Mouse (Mus musculus): ENCODE results near the gene Metrn.
A peak's percentile ranks its signal among the peaks of the same experiment; 100 is the strongest.

Gene Metrn

DNA sequence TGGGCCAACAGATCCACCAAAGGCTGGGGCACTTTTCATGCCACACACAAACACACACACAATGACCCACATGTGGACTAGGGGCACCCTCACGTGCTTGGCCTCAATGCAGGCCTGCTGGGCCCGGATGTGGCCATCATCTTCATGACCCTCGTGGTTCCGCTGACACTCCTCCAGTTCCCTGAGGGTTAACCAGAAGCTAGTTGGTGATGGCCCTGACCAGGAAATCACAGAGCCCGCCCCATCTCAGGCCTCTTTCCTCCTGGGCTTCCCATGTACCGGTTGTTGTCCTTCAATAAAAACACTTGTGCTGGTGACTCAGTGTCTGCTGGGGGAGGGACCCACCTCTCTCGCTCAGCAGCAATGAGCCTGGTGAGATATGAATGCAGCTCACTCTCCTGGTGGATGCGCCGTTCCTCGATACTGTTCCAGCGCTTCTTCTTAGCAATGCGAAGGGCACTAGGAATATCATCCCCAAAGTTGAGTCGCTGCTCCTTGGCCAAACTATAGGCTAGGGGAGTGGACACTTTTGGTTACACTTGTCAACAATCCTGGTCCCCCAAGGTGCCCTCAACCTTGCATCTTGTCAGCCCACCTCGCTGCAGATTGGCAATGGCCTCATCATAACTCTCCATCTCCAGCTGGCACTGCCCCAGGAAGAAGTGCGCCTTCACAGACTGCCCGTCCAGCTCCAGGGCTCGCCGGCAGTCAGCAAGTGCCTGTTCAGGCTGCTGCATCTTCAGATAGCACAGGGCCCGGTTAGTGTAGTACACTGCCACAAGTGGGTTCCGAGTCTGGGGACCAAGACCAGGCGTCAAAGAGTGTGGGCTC, 34.7 kb upstream of the Metrn start:
- DNase-seq (ENCODE audit: low spot score in 2 of 2): no peak

DNA sequence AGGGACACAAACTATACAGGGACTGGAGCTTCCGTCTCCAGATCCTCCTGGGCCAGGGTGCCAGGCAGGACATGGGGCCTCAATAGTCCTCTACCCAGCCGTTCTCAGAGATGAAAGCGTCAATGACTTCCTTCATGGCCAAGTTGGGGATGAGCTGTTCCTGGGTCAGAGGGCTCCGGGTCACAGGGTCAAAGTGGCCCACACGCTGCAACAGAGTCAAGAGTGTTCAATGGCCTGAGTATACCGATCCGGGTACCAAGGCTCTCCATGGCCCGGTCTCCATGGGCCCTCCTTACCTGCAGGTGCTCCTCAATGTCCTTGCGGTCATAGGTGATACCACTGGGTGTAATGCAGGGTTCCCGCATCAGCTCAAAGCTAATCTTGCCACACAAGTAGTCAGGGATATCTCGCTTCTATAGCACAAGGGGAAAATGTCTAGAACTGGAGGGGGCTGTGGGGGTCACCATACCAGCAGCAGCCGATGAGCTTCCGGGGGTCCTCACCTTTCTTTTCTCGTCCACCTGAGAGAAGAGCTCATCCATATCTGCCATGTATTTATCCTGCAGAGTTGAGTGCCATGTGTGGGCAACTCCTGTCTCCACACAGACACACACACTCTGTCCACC, 34.0 kb upstream of the Metrn start:
- DNase-seq (ENCODE audit: low spot score in 2 of 2): no peak

DNA sequence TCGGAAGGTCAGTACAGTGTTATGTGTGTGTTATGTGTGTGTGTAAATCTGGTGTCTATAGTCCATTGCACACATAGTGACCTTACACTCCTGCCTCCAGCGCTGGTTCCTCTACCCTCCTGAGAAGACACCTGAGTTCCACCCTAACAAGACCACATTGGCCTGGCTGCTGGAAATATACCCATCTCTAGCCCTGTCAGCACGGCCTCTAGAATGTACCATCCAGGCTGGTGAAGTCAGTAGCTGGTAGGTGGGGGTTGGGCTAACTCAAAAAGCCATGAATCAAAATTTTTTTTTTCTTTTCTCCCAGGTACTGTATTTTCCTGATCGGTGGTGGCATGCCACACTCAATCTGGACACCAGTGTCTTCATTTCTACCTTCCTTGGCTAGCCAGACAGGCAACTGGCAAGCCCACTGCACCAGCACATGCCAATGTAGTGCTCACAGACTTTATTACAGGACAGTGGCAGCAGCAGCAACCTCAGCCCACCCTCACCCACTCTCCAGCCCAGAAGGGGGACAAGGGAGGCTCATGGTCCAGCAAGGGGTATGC, 33.3 kb upstream of the Metrn start:
- DNase-seq (ENCODE audit: low spot score in 2 of 2): no peak

DNA sequence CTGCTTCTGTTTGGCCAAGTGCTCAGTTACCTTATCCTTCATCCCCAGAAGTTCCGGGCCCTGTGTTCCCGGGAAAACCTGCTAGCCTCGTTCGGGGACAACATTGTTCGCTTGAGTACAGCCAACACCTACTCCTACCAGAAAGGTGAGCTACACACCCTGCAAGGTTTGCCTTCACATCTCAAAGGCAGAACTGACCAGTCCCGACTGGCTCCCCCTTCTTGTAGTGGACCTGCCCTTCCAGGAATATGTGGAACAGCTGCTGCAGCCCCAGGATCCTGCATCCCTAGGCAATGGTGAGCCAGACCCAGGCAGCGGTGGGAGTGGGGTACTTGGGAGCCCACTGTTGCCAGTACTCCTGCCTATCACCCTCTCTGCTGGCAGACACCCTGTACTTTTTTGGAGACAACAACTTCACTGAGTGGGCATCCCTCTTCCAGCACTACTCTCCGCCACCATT, 32.7 kb upstream of the Metrn start:
- no peak for DNase-seq (ENCODE audit: low spot score in 2 of 2)

DNA sequence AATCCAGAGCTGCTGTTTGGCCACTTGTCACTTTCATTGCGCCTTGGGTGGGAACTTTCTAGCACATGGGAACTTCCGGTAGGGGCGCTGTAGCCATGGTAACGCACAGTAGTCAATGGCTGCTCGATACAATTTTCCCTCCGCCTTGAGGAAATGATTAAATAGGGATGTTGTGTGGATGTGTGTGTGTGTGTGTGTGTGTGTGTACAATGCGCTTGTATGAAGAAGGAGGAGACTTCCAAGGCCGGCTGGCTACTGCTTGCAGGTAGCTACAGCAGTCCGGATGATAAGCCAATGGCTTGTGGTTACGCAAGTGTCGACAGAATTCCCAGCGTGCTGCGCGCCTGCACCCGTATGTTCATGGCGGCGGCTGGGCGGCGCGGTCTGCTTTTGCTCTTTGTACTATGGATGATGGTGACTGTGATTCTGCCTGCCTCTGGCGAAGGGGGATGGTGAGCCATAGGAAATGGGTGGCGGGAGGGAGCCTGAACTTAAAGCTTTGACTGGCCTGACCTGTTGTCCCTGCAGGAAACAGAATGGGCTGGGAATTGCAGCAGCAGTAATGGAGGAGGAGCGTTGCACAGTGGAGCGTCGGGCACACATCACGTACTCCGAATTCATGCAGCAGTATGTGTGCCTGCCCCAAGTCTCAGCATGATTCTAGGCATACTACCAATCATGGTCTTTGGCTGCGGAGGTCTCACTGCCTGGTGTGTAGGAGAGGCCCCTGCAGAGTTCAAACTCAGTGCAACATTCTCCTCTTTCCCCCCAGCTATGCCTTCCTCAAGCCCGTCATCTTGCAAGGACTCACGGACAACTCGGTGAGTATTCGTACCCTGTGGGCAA, 32.0 kb upstream of the Metrn start, which contains the start of gene Jmjd8:
Gene Jmjd8 (plus strand): TSS at position 156 of the 846 bp plus-strand sequence.
- peak; percentile 85 to 91 for DNase-seq (ENCODE audit: low spot score in 2 of 2)

DNA sequence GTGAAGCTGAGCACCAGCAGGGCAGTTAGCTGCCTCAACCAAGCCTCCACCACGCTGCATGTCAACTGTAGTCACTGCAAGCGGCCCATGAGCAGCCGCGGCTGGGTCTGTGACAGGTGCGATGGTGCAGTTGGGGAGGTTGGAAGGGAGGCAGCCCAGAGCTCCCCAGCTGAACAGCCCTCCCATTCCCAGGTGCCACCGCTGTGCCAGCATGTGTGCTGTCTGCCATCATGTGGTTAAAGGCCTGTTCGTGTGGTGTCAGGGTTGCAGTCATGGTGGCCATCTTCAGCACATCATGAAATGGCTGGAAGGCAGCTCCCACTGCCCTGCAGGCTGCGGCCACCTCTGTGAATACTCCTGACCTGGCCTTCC, 31.3 kb upstream of the Metrn start:
- no peak for DNase-seq (ENCODE audit: low spot score in 2 of 2)

DNA sequence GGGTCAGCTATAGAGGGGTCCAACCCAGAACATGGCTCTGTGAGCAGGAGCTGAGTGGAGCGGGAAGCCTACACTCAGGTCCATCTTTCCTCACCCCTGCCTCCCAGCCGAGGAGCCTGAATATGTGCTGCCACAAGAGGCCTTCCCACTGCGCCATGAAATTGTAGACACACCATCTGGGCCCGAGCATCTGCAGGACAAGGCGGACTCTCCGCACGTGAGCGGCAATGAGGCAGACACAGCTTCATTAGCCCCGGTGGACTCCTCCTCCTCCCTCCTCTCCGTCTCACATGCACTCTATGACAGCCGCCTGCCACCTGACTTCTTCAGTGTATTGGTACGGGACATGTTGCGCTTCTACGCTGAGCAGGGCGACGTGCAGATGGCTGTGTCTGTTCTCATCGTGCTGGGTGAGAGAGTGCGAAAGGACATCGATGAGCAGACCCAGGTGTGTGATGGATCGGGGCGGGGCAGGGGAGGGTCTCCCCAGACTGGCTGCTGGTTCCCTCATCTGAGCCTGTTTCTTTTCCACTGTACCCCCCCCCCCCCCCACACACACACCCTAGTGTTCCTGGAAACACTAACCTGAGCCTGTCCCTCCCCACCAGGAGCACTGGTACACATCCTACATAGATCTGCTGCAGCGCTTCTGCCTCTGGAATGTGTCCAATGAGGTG, 30.7 kb upstream of the Metrn start:
- no peak for DNase-seq (ENCODE audit: low spot score in 2 of 2)

DNA sequence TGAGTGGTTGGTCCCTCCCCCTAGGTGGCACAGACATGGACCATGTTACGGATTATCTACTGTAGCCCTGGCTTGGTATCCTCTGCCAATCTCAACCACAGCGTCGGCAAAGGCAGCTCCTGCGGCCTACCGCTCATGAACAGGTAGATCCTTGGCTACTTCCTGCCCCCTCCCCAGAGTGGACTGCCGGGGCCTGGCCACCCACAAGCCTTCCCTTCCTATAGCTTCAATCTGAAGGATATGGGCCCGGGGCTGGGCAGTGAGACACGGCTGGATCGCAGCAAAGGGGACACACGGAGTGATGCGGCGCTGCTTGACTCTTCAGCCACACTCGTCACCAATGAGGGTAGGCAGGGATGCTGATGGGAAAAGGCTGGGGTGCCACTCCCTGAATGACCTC, 30.1 kb upstream of the Metrn start:
- no peak for DNase-seq (ENCODE audit: low spot score in 2 of 2)

DNA sequence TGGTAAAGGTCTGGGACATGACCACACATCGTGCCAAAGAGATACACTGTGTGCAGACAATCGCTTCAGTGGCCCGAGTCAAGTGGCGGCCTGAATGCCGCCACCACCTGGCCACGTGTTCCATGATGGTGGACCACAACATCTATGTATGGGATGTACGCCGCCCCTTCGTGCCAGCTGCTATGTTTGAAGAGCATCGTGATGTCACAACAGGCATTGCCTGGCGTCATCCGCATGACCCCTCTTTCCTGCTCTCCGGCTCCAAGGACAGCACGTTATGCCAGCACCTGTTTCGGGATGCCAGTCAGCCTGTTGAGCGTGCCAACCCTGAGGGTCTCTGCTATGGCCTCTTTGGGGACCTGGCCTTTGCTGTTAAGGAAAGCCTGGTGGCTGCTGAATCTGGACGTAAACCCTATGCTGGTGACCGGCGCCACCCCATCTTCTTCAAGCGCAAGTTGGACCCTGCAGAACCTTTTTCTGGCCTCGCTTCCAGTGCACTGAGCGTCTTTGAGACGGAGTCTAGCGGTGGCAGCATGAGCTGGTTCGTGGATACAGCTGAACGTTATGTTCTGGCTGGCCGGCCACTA, 29.1 kb upstream of the Metrn start:
- DNase-seq (ENCODE audit: low spot score in 2 of 2): no peak

DNA sequence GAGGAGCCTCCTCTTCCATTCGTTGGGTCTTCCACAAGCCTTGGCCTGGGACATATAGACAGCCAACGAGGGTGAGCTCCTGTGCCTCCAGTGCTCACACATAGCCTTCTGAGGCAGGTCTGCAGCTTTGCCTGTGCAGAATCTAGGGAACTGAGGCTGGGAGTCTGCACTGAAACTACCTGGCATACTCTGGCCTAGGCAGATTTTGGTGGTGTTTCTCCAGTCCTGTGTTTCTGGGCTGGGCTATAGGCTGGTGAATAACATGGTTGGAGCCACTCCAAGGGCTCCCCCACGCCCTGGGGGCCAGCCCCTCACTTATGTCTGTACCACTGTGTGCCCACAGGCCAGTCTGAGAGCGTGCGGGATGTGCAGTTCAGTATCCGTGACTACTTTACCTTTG, 28.4 kb upstream of the Metrn start:
- no peak for DNase-seq (ENCODE audit: low spot score in 2 of 2)

DNA sequence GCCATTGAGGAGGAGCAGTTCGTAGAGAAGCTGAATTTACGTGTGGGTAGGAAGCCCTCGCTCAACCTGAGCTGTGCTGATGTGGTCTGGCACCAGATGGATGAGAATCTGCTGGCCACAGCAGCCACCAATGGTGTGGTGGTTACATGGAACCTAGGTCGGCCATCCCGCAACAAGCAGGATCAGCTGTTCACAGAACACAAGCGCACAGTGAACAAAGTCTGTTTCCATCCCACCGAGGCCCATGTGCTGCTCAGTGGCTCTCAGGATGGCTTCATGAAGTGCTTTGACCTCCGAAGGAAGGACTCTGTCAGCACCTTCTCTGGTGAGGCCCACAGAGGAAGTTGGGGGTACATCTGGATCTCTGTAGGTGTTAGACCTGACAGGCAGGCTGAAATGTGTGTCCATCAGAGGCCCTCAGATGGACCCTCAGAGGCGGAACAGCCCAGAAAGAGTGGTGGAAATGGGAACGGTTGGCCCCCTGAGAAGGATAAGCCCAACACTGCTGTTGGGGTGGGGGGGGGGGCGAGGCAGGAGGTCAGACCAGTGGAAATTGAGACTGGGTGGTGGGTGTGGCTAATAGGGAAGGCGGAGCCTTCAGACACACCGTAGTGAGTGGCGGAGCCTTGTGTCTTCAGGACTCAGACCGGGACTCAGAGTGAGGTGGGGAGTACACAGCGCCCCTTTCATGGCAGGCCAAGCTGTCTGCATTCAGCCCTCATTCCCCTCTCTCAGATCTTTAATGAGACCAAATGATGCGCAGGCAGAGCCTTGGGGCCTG, 27.6 kb upstream of the Metrn start:
- DNase-seq (ENCODE audit: low spot score in 2 of 2): no peak

DNA sequence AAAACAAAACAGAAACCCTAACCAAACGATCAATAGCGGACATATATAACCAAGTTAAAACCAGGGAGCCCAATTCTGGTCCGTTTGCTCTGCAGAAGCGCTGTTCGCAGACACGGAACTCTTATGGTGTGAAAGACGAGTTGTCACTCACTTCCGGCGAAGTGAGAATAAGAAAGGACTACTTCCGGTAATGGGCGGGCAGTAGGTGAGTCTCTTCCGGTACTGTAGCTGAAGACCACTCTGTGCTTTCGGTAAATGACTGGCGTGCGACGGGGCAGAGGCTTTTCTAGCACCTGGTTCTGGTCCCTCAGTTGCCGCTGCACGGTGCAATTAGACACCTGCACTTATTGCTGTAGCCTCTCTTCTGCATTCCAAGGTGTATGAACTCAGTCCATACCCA, 26.5 kb upstream of the Metrn start, which contains the start of gene Wdr24:
Gene Wdr24 (plus strand): TSS at position 176 of the 400 bp plus-strand sequence.
- peak; percentile 73 to 86 for DNase-seq (ENCODE audit: low spot score in 2 of 2)

DNA sequence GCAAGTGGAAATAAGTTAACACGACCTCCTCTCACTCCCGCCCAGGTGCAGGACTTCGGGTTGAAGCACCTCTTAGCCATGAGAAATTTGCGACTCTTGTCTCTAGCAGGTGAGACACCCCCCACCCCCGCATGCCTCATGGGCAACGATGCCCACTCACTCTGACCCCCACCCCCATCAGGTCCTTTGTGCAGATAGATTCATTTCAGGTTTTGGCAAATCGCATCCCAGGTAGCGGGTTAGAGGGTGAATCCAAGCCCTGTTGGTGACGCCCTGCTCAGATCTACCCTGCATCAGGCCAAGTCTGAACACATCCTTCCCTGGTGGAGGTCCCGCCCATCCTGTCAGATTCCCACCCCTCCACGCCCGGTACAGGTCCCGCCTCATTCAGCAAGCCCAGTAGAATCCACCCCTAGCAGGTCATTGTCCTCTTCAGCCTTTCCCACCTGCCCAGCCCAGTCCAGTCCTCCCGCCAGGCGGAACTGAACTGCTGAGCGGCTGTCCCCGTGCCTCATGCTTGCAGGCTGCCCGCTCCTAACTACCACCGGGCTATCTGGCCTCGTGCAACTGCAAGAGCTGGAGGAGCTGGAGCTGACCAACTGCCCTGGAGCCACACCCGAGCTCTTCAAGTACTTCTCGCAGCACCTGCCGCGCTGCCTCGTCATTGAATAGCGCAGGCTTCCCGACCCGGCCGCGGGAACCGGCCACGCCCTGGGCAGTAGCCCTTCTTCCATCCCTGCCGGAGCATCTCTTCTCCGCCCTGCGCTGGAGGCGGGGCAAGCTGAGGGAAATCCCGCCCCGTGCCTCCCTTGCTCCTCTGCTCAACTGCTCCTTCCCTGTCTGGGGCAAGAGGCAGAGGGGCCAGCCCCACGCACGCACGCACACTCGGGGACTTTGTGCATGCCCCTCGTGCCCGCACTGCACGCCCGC, 22.2 kb upstream of the Metrn start:
- no peak for DNase-seq (ENCODE audit: low spot score in 2 of 2)

DNA sequence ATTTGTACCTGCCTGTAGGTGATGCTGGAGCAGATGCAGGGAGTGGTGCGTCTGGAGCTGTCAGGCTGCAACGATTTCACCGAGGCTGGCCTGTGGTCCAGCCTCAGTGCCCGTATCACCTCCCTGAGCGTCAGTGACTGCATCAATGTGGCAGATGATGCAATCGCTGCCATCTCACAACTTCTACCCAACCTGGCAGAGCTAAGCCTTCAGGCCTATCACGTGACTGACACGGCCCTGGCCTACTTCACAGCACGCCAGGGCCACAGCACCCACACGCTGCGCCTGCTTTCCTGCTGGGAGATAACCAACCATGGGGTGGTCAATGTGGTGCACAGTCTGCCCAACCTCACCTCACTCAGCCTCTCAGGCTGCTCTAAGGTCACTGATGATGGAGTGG, 20.7 kb upstream of the Metrn start:
- no peak for DNase-seq (ENCODE audit: low spot score in 2 of 2)

DNA sequence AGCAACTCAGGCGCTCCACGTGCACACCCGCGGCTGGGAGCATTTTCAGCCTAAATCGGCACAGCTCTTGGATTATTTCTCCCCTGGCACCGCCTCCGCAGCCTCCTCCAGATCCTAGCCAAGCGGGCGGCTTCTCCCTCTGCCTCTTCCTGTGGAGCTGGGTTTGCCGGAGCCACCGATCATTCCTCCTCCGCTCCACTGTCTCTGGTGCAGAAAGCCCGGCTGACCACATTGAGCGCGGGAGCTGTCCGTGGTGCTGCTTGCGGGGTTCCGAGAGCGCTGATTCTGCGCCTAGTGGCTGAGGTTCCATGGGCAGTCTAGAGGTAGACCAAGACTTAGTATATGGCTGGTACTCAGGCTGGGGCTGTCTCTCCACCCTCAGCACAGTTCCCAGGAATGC, 16.5 kb upstream of the Metrn start:
- peak; percentile 88 to 90 for DNase-seq (ENCODE audit: low spot score in 2 of 2)

DNA sequence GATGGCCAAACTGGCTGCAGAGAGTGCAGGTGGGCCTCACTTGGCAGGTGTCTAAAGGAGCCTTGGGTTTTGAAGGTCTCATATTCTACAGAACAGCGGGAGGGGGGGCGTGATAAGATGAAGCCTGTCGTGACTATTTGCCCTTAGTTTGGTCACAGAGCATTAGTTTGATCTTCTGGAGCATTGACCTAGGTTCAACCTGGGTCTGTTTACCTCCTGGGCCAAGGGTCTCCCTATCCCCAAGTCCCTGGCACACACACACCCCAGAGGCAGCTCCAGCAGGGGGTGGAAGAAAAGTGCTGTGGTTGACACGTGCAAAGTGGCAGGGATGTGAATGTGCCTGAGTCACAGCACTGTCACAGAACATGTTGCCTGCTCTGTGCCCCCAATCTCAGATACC, 14.0 kb upstream of the Metrn start:
- no peak for DNase-seq (ENCODE audit: low spot score in 2 of 2)

DNA sequence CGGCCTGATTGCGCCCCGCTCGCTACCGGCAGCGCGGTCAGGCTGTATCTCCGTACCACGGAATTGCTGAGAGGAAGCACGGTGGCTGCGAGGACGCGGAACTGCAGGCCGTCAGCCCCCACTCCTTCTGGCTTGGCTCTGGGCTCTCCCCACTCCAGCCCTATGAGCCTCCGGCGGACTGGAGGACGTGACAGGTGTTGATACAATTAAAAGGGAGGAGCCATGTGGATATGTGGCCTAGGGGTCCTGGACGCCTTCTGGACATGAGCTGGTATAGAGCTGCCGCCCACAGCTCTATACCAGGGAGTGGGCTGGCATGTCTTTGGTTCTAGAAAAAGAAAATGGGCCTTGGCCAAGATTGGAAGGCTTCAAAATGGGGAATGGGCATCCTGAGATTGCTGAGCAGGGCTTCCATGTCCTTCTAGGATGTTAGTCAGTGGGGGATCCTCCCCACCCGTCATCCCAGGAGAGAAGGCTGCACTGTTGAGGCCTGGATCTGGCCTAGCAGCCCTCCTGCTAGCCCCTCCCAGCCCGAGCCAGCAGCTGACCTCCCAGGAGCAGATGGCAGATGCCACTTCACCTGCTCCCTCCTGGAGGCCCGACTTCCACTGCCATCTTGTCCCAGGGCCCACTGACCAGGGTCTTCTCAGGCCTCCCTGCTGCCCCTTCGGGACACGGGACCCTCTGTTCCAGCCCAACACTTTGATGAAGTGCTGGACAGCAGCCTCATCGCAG, 12.8 kb upstream of the Metrn start:
- peak; percentile 45 to 53 for DNase-seq (ENCODE audit: low spot score in 2 of 2)
